ENCODE assay signal across 8 mouse cellular contexts in the genomic region with DNA sequence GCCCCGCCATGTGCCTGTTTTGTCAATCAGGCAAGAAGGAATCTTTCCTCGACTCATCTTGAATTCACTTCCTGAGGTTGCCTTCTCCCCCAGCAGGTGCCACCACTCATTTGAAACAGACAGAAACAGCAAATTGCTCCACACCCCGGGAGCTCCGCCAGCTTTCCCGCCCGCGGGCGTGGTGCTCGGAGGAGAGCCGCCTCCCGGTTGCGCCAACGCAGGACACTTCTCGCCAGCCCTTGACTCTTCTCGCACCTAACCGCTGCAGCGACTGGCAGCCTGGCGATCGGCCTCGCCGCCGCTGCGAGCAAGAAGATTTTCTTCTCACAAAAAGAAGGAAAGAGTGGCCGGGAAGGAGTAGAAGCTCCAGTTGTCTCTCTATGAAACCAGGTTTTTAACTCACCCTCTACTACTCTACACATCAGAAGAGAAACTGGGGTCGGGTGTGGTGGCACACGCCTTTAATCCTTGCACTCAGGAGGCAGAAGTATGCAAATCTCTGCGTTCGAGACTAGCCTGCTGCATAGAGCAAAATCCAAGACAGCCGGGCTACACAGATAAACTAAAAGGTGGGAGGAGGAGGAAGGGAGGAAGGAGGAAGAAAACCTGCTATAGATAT. TPM values are rescaled to one million over a fixed set of nuclear protein-coding genes. Genes with fewer than 3 reads are reported as not detected.
DNase-seq lines count a peak whose midpoint lies in the region; ATAC-seq and TF ChIP-seq lines count a peak whose summit lies in the region.
"Had no signal": no experiment of that assay in that cellular context is flagged by ENCODE, and none has a peak within 500 bp of the region (broad histone marks: within the 10 kb centered on the region; RNA-seq: fewer than 3 reads in every experiment).

No protein-coding gene starts in this region.

- H3K9ac ChIP-seq in heart, embryonic 12.5 days, result peak overlapping the region; percentile 36; the same call in 1 of the 2 replicates
- peak overlapping the region; percentile 55 for H3K9ac ChIP-seq in kidney, embryonic 16.5 days (replicated peaks; ENCODE audit: low read length)
- H3K9ac ChIP-seq in liver, embryonic 14.5 days (replicated peaks), result no peak overlapping the region
- H3K9ac ChIP-seq in neural tube, embryonic 12.5 days, result 0 out of 2 replicates have a peak overlapping the region, but pooled peaks have one; percentile 18

- H3K4me2 ChIP-seq in heart, embryonic 12.5 days, result peak overlapping the region; percentile 70
- H3K4me2 ChIP-seq in kidney, embryonic 16.5 days (replicated peaks; ENCODE audit: low read depth, low read length), result peak overlapping the region; percentile 67
- peak overlapping the region; percentile 21; the same call in 1 of the 2 replicates for H3K4me2 ChIP-seq in liver, embryonic 14.5 days (ENCODE audit: low read depth)
- H3K4me2 ChIP-seq in neural tube, embryonic 12.5 days (replicated peaks), result peak overlapping the region; percentile 59

- H3K4me3 ChIP-seq in forebrain, embryonic 10.5 days, result peak overlapping the region; percentile 47
- H3K4me3 ChIP-seq in heart, embryonic 12.5 days, result peak overlapping the region; percentile 40
- H3K4me3 ChIP-seq in kidney, embryonic 16.5 days (ENCODE audit: low read length), result peak overlapping the region; percentile 44
- no peak overlapping the region for H3K4me3 ChIP-seq in liver, embryonic 14.5 days (ENCODE audit: insufficient read depth in 1 of 2, low read depth in 2 of 2, low read length in 2 of 2)
- peak overlapping the region; percentile 24; the same call in 1 of the 2 replicates for H3K4me3 ChIP-seq in neural tube, embryonic 12.5 days
- H3K4me3 ChIP-seq: erythroblast, embryonic 14.5 days had no signal

- no peak for TF ChIP-seq CTCF in liver, embryonic 14.5 days (IDR thresholded peaks at IDR 0.05; ENCODE audit: low read depth)

- DNase-seq in adrenal gland, postnatal 36 days, result peak; percentile 79 to 84
- peak; percentile 54 for DNase-seq in forebrain, embryonic 10.5 days (ENCODE audit: extremely low spot score, low spot score)
- DNase-seq in liver, embryonic 14.5 days (ENCODE audit: low read depth in 3 of 3, low spot score in 3 of 3), result no peak
- peak; percentile 75 for DNase-seq in urinary bladder, postnatal 25 days (ENCODE audit: low spot score)

- H3K9me3 ChIP-seq in forebrain, embryonic 10.5 days, result peaks cover 4% of the 10 kb centered on the region; the same call in 1 of the 2 replicates
- H3K9me3 ChIP-seq in heart, embryonic 12.5 days (replicated peaks), result no peaks in the 10 kb centered on the region
- H3K9me3 ChIP-seq in kidney, embryonic 16.5 days (ENCODE audit: low read length), result no peaks in the 10 kb centered on the region
- no peaks in the 10 kb centered on the region for H3K9me3 ChIP-seq in liver, embryonic 14.5 days (ENCODE audit: control insufficient read depth, low read length)
- no peaks in the 10 kb centered on the region for H3K9me3 ChIP-seq in neural tube, embryonic 12.5 days

- H3K27ac ChIP-seq in forebrain, embryonic 10.5 days, result peak overlapping the region; percentile 77
- no peak overlapping the region for H3K27ac ChIP-seq in heart, embryonic 12.5 days (ENCODE audit: poor library complexity, severe bottlenecking)
- H3K27ac ChIP-seq in kidney, embryonic 16.5 days (ENCODE audit: low read length), result no peak overlapping the region
- H3K27ac ChIP-seq in liver, embryonic 14.5 days, result no peak overlapping the region
- H3K27ac ChIP-seq in neural tube, embryonic 12.5 days, result no peak overlapping the region

- peaks cover 62% of the 10 kb centered on the region for H3K27me3 ChIP-seq in forebrain, embryonic 10.5 days (ENCODE audit: poor library complexity, severe bottlenecking)
- peaks cover 64% of the 10 kb centered on the region for H3K27me3 ChIP-seq in heart, embryonic 12.5 days (replicated peaks)
- peaks cover 31% of the 10 kb centered on the region for H3K27me3 ChIP-seq in kidney, embryonic 16.5 days (ENCODE audit: insufficient read depth, low read length)
- H3K27me3 ChIP-seq in liver, embryonic 14.5 days (ENCODE audit: control insufficient read depth, insufficient read depth, low read length), result peaks cover 56% of the 10 kb centered on the region
- peaks cover 7% of the 10 kb centered on the region; the same call in 1 of the 2 replicates for H3K27me3 ChIP-seq in neural tube, embryonic 12.5 days (replicated peaks)

- TF ChIP-seq EP300 in liver, embryonic 14.5 days (IDR thresholded peaks at IDR 0.05; ENCODE audit: low read depth), result no peak

- peaks cover 54% of the 10 kb centered on the region for H3K4me1 ChIP-seq in forebrain, embryonic 10.5 days
- H3K4me1 ChIP-seq in heart, embryonic 12.5 days (replicated peaks), result peaks cover 21% of the 10 kb centered on the region
- H3K4me1 ChIP-seq in kidney, embryonic 16.5 days (ENCODE audit: insufficient read depth, low read length), result peaks cover 22% of the 10 kb centered on the region
- H3K4me1 ChIP-seq in liver, embryonic 14.5 days (replicated peaks; ENCODE audit: control insufficient read depth in 2 of 2, insufficient read depth in 2 of 2, low read length in 1 of 2), result no peaks in the 10 kb centered on the region
- H3K4me1 ChIP-seq in neural tube, embryonic 12.5 days, result peaks cover 20% of the 10 kb centered on the region

- ATAC-seq in heart, embryonic 12.5 days (ENCODE audit: insufficient number of reproducible peaks, low FRiP score), result no peak
- no peak for ATAC-seq in kidney, embryonic 16.5 days (ENCODE audit: low FRiP score, low TSS enrichment)
- no peak for ATAC-seq in liver, embryonic 14.5 days (ENCODE audit: insufficient read depth)
- ATAC-seq in neural tube, embryonic 12.5 days (ENCODE audit: low FRiP score, low read depth), result no peak

- WGBS in forebrain, embryonic 10.5 days, result 2% methylated on average over 29 of the region's 29 CpGs
- WGBS in heart, embryonic 12.5 days, result 1% methylated on average over 29 of the region's 29 CpGs
- WGBS in kidney, embryonic 16.5 days, result 1% methylated on average over 29 of the region's 29 CpGs
- WGBS in liver, embryonic 14.5 days (ENCODE audit: insufficient replicate concordance), result 2% methylated on average over 29 of the region's 29 CpGs
- WGBS in neural tube, embryonic 12.5 days, result 3% methylated on average over 29 of the region's 29 CpGs

- no peaks in the 10 kb centered on the region; the same call in 1 of the 2 replicates for H3K36me3 ChIP-seq in forebrain, embryonic 10.5 days (replicated peaks)
- H3K36me3 ChIP-seq in heart, embryonic 12.5 days, result no peaks in the 10 kb centered on the region
- H3K36me3 ChIP-seq in kidney, embryonic 16.5 days (ENCODE audit: insufficient read depth, low read length), result no peaks in the 10 kb centered on the region
- H3K36me3 ChIP-seq in liver, embryonic 14.5 days (replicated peaks; ENCODE audit: control insufficient read depth, insufficient read depth, low read depth), result no peaks in the 10 kb centered on the region
- no peaks in the 10 kb centered on the region for H3K36me3 ChIP-seq in neural tube, embryonic 12.5 days

RNA-seq across cellular contexts. Expression of a gene that starts 2.8 kb away (rescaled TPM):
- total RNA-seq in adrenal gland, postnatal 36 days (2021), result 10 to 100 TPM; 10.9 to 13.7 TPM
- 26.2 and 26.8 TPM in 2 replicates for polyA plus RNA-seq in forebrain, embryonic 10.5 days (2016; fragmentation: Nextera tagmentation; extraction: Ambion mirVana)
- 3.5 and 3.7 TPM in 2 replicates for polyA plus RNA-seq in heart, embryonic 12.5 days (2016; fragmentation: Nextera tagmentation; extraction: Ambion mirVana)
- polyA plus RNA-seq in kidney, embryonic 16.5 days (2015; fragmentation: Nextera tagmentation; extraction: Ambion mirVana), result 10.0 and 12.8 TPM in 2 replicates
- 0.06 and 0.32 TPM in 2 replicates for polyA plus RNA-seq in liver, embryonic 14.5 days (2012; rRNA removed)
- polyA plus RNA-seq in liver, embryonic 14.5 days (2014; fragmentation: Nextera tagmentation; extraction: Ambion mirVana), result 0.05 TPM in 1 of 2 replicates, not detected in the other
- 48.8 and 49.0 TPM in 2 replicates for polyA plus RNA-seq in neural tube, embryonic 12.5 days (2016; fragmentation: Nextera tagmentation; extraction: Ambion mirVana)
- polyA plus RNA-seq: erythroblast, embryonic 14.5 days had no signal

Comparison
In these comparisons a context has a peak if more than half of its experiments do, and no peak if none do; other contexts are left out.
1. DNase-seq: peak in adrenal gland, postnatal 36 days (2 of 2), forebrain, embryonic 10.5 days (single experiment) and urinary bladder, postnatal 25 days (single experiment); none in liver, embryonic 14.5 days (0 of 3).
2. H3K4me3 ChIP-seq: peak in forebrain, embryonic 10.5 days (single experiment), heart, embryonic 12.5 days (single experiment), kidney, embryonic 16.5 days (single experiment) and neural tube, embryonic 12.5 days (single experiment); none in liver, embryonic 14.5 days (0 of 2).
3. Peak in every context shown above with its lines, with median percentiles within 50 percentile points of each other: H3K4me2 ChIP-seq.